Mouse (Mus musculus): ENCODE measurements around the gene Bri3bp. TPM values are rescaled to one million over a fixed set of nuclear protein-coding genes. Genes with fewer than 3 reads are reported as not detected.

The Bri3bp gene
- polyA plus RNA-seq, 1 experiment, result 30.2 TPM

DNA sequence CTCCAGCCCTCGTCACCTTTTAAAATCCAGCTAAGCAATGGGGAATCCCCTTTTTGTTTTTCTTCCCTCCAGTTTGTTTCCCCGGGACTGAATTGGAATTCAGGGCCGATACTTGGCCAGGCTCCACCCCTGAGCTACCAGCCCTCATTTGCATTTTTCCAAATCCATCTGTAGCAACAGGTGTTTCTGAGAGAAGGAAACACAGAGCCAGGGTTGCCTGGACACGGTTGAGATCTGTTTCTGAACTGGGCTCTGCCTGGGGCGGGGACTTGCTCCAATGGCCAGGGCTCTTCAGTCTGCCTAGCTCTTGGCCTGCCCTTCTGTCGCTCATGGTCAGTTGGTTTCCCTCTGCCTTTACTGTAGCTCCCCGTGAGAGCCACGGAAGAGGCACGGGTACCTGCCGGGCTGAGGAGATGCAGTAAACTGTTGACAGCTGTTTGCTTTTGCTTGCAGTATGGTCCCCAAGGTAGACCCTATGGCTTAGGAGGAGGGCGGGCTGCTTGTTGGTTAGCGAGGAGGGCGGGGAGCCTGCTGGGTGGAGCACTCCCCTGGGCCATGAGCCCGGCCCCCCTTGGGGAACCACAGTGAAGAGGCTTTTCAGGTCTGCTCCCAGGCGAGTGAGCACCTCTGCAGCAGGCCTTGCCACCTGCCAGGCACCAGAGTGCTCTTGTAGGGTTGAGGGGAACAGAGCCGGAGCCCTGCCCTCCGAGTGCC, 51.2 kb downstream of the Bri3bp start:
- Histone ChIP-seq H3K27ac (ENCODE audit: insufficient read depth, low read length) (no peak overlapping the region), H3K4me3 (ENCODE audit: insufficient read depth, low read length) (no peak overlapping the region), H3K4me1 (ENCODE audit: control insufficient read depth, insufficient read depth, low read length) (no peaks in the 10 kb centered on the region; the same call in 1 of the 2 replicates)
- TF ChIP-seq CTCF (IDR thresholded peaks at IDR 0.05; ENCODE audit: borderline replicate concordance, insufficient read depth, low read length), result no peak
- no peak for TF ChIP-seq POLR2A (IDR thresholded peaks at IDR 0.05; ENCODE audit: low read depth, low read length)

DNA sequence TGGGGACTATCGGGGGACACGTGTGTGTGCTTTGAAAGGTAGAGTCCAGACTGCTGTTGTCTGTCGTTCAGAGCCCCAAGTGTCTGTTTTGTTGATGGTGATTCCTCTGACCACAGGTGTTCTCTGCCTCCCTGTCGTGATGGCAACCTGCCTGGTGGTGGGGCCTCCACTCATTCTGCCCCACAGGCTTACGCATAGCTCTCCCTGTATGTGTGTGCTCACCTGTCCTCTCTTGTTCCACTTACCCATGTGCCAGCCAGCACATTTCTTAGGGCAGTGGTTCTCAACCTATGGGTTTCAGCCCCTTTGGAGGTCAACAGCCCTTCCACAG, 51.7 kb downstream of the Bri3bp start:
- H3K27ac ChIP-seq (ENCODE audit: insufficient read depth, low read length), result no peak overlapping the region
- H3K4me3 ChIP-seq (ENCODE audit: insufficient read depth, low read length), result no peak overlapping the region
- no peaks in the 10 kb centered on the region for H3K4me1 ChIP-seq (ENCODE audit: control insufficient read depth, insufficient read depth, low read length)
- TF ChIP-seq CTCF (IDR thresholded peaks at IDR 0.05; ENCODE audit: borderline replicate concordance, insufficient read depth, low read length), result no peak
- TF ChIP-seq POLR2A (IDR thresholded peaks at IDR 0.05; ENCODE audit: low read depth, low read length), result no peak

DNA sequence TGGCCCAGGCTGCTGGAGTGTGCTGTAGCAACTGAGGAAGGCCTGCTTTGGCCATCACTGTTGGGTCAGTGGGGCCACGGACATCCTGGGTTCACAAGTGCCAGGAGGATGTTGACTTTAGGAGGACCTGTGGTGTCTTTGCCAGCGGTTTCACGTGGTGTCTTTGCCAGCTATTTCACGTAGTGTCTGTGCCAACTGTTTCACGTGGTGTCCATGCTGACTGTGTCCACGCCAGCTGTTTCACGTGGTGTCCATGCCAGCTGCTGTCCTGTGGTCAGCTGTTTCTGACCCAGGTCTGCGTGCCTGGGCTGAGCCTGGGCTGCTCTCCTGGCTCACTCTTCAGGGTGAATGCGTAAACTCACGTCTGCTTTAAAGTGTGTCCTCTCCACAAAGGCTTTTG, 54.3 kb downstream of the Bri3bp start:
- Histone ChIP-seq H3K27ac (ENCODE audit: insufficient read depth, low read length) (no peak overlapping the region), H3K4me1 (ENCODE audit: control insufficient read depth, insufficient read depth, low read length) (no peaks in the 10 kb centered on the region), H3K4me3 (ENCODE audit: insufficient read depth, low read length) (no peak overlapping the region)
- TF ChIP-seq POLR2A (IDR thresholded peaks at IDR 0.05; ENCODE audit: low read depth, low read length) (no peak), CTCF (IDR thresholded peaks at IDR 0.05; ENCODE audit: borderline replicate concordance, insufficient read depth, low read length) (no peak)

DNA sequence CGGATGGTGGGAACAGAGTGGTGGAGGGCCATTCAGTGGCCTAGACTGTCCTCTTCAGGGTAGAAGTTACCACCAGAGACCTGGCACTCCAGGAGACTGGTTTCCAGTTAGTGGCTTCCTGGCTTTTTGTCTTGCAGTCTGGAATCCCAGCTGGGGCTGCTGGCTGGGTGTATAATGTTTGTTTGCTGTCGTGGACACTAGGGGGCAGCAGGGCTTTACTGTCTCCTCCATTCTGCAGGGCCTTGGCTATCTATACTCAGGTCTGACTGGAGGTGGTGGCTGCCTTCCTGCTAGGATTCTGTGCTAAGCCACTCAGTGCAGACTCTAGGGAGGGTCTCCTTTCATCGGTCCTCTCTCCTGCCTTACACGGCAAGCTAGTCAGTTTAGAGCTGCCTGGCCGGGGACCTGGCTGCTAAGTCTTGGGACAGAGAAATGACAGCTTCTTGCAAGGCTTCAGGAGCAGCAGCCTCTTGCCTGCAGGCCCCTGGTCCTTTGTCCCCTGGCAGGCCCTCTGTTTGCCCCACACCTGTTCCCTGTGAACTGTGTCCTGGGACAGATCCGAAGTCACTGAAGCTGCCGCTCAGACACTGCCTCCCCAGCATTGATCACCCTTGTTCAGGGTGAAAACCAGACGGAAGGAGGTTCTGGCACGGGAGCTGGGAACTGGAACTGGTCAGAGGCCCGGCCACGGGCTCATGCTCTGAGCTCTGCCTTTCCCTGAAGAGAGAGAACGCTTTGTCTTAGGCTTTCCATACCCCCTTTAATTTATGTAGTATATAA, 56.6 kb downstream of the Bri3bp start:
- TF ChIP-seq CTCF (IDR thresholded peaks at IDR 0.05; ENCODE audit: borderline replicate concordance, insufficient read depth, low read length), result peak; percentile 60; the same call in 1 of the 2 replicates
- no peak for TF ChIP-seq POLR2A (IDR thresholded peaks at IDR 0.05; ENCODE audit: low read depth, low read length)

DNA sequence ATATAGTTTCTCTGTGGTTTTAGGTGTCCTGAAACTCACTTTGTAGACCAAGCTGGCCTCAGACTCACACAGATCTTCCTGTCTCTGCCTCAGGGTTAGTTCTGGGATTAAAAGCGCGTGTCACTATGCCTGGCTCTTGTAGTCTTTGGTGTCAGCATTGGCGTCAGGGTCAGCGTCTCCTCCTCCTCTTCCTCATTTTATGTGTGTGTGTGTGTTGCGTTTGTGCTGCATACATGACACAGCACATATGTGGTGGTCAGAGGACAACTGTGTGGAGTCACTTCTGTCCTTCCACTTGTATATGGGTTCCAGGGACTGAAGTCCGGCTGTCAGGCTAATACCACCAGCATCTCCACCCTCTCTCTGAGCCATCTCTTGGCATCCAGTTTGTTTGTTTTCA, 60.1 kb downstream of the Bri3bp start:
- H3K4me3 ChIP-seq (ENCODE audit: insufficient read depth, low read length), result no peak overlapping the region
- no peak overlapping the region for H3K27ac ChIP-seq (ENCODE audit: insufficient read depth, low read length)
- TF ChIP-seq CTCF (IDR thresholded peaks at IDR 0.05; ENCODE audit: borderline replicate concordance, insufficient read depth, low read length), result no peak
- H3K4me1 ChIP-seq (ENCODE audit: control insufficient read depth, insufficient read depth, low read length), result no peaks in the 10 kb centered on the region

More for the DNA sequence above, 56.6 kb downstream of the Bri3bp start:
- H3K27ac ChIP-seq (ENCODE audit: insufficient read depth, low read length), result no peak overlapping the region
- no peak overlapping the region for H3K4me3 ChIP-seq (ENCODE audit: insufficient read depth, low read length)
- no peaks in the 10 kb centered on the region for H3K4me1 ChIP-seq (ENCODE audit: control insufficient read depth, insufficient read depth, low read length)

DNA sequence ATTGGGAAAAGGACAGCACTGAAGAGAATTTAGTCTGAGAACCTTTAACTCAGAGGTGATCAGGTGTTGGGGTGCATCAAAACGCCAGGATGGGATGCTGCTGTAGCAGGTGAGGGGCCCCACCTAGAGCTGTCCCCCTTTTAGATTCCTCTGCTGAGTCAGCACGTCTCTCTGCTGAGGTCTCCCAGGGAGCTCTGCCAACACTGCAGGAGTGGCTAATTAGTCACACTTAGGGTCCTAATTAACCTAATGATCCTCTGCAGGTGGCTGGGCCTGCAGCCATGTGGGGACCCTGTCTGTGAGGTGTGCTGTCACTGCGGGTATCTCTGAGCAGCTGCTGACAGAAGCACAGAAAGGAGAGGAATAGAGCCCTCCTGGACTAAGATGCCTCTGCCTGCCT, 60.8 kb downstream of the Bri3bp start:
- no peak for TF ChIP-seq CTCF (IDR thresholded peaks at IDR 0.05; ENCODE audit: borderline replicate concordance, insufficient read depth, low read length)
- no peak for TF ChIP-seq POLR2A (IDR thresholded peaks at IDR 0.05; ENCODE audit: low read depth, low read length)
- Histone ChIP-seq H3K27ac (ENCODE audit: insufficient read depth, low read length) (no peak overlapping the region), H3K4me1 (ENCODE audit: control insufficient read depth, insufficient read depth, low read length) (no peaks in the 10 kb centered on the region), H3K4me3 (ENCODE audit: insufficient read depth, low read length) (no peak overlapping the region)

DNA sequence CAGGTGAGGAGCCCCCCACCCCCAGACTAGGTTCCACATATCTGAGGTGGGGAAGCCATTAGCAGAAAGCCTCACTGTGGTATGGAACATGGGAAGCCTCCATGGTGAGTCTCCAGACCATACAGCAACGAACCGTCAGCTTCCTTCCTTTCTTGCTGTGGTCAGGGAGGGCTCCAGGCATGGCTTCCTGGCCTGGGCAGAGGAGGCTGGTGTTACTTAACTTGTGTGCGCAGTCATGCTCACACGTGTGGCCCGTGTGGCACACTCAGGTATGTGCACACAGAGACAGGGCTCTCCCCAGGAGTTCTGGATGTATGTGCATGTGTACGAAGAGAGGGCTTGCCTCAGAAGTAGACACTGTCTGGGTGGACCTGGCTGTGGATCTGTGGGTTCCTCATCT, 62.3 kb downstream of the Bri3bp start:
- Histone ChIP-seq H3K4me1 (ENCODE audit: control insufficient read depth, insufficient read depth, low read length) (no peaks in the 10 kb centered on the region), H3K4me3 (ENCODE audit: insufficient read depth, low read length) (no peak overlapping the region), H3K27ac (ENCODE audit: insufficient read depth, low read length) (no peak overlapping the region)
- TF ChIP-seq POLR2A (IDR thresholded peaks at IDR 0.05; ENCODE audit: low read depth, low read length) (no peak), CTCF (IDR thresholded peaks at IDR 0.05; ENCODE audit: borderline replicate concordance, insufficient read depth, low read length) (no peak)

DNA sequence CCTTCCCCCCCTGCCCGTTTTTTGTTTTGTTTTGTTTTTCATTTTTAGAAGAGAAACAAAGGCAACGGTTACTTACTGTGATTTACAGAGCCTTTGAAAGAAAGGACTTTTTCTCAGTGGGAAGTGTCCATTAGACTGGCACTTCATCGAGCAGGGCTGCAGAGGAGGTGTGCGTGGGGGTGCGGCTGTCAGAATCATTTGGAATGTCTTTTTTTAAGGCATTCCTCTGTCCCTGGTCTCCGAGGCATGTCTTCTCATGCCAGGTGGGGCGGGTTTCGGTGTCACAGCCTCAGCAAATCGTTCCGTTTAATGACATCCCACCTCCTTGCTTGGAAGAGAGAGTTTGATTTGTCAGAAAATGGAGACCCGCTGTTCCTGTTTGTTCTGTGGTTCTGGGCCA, 63.3 kb downstream of the Bri3bp start:
- H3K4me3 ChIP-seq (ENCODE audit: insufficient read depth, low read length), result no peak overlapping the region
- H3K27ac ChIP-seq (ENCODE audit: insufficient read depth, low read length), result no peak overlapping the region
- no peak for TF ChIP-seq CTCF (IDR thresholded peaks at IDR 0.05; ENCODE audit: borderline replicate concordance, insufficient read depth, low read length)
- no peak for TF ChIP-seq POLR2A (IDR thresholded peaks at IDR 0.05; ENCODE audit: low read depth, low read length)
- no peaks in the 10 kb centered on the region for H3K4me1 ChIP-seq (ENCODE audit: control insufficient read depth, insufficient read depth, low read length)

DNA sequence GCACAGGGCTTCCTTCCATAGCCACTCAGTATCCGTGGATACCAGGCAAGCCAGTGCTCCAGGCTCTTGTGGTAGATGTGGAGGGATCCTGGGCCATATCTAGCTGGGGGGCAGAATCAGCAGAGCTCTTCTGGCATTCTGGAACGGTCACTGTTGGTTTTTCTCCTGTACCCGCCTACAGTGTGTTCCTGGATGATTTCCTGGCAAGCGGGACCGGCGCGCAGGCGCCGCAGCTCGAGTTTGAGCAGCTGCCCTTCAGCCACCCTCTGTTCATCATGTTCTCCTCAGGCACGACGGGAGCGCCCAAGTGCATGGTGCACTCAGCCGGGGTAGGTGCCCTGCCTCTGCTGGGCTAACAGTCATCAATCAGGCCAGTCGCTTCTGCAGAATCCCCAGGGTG, 64.6 kb downstream of the Bri3bp start:
- Histone ChIP-seq H3K4me3 (ENCODE audit: insufficient read depth, low read length) (no peak overlapping the region), H3K27ac (ENCODE audit: insufficient read depth, low read length) (no peak overlapping the region)
- TF ChIP-seq POLR2A (IDR thresholded peaks at IDR 0.05; ENCODE audit: low read depth, low read length) (no peak), CTCF (IDR thresholded peaks at IDR 0.05; ENCODE audit: borderline replicate concordance, insufficient read depth, low read length) (no peak)

DNA sequence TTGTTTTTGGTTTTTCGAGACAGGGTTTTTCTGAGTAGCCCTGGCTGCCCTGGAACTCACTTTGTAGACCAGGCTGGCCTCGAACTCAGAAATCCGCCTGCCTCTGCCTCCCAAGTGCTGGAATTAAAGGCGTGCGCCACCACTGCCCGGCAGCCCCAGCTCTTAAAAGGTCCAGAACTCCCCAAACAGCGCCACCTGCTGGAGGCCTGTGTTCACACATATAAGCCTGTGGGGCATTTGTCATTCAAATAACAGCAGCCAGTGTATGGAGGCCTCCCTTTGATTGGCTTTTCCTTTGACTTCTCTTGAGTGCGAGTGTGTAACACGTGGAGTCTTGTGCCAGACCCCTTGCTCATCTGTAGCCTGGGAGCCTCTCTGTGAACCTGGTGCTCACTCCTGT, 66.2 kb downstream of the Bri3bp start:
- no peak for TF ChIP-seq POLR2A (IDR thresholded peaks at IDR 0.05; ENCODE audit: low read depth, low read length)
- Histone ChIP-seq H3K4me3 (ENCODE audit: insufficient read depth, low read length) (no peak overlapping the region), H3K27ac (ENCODE audit: insufficient read depth, low read length) (no peak overlapping the region), H3K4me1 (ENCODE audit: control insufficient read depth, insufficient read depth, low read length) (no peaks in the 10 kb centered on the region)

More for the DNA sequence above, 64.6 kb downstream of the Bri3bp start:
- no peaks in the 10 kb centered on the region for H3K4me1 ChIP-seq (ENCODE audit: control insufficient read depth, insufficient read depth, low read length)
